Mouse (Mus musculus) left cerebral cortex, postnatal 14 days (tissue): ENCODE measurements around the gene Gm14399. TPM values are rescaled to one million over a fixed set of nuclear protein-coding genes. Genes with fewer than 3 reads are reported as not detected.
"Not testable (repeated sequence)": the region's sequence is repeated elsewhere in the genome, so short reads cannot be mapped to it uniquely, and the experiment has no call there.

Experiments
- DNase-seq, 2 experiments: peaks; one replicate each; pipeline ENCODE4 v3.0.0; 2021 to 2022; ENCODE audit warnings: low spot score in 2 of 2, mixed read lengths in 1 of 2
- intact Hi-C: fragments of 180-260 bp; cut with DNase I; formaldehyde crosslinking; loops from one replicate; pipeline ENCODE4 v1.15.1; 2025
- long read RNA-seq, 2 experiments: library from polyadenylated mRNA; stranded (forward); transcript quantifications; one replicate each; pipeline ENCODE4 v2.0.0; 2021
- total RNA-seq, 2 experiments: library from RNA; stranded (reverse); gene quantifications; 2 replicates each; pipeline ENCODE4 v1.2.3; 2021

The Gm14399 gene
- total RNA-seq, result 10 to 100 TPM; 13.3 to 14.1 TPM
- long read RNA-seq, experiment 1, partial matches to known transcripts, result 0 of 6 reads
- long read RNA-seq, experiment 1, other reads (novel, unspliced or antisense), result 4 of 6 reads
- long read RNA-seq, experiment 2, partial matches to known transcripts, result 2 of 7 reads
- long read RNA-seq, experiment 2, other reads (novel, unspliced or antisense), result 5 of 7 reads

- DNase-seq, intact Hi-C loops: not testable (repeated sequence)
Measured at GRCm38 (mm10) chr2:175141993-175142295, at the start of gene Gm14399. TSS of gene Gm14399 (minus strand) at chr2:175142012.

- DNase-seq, intact Hi-C loops: not testable (repeated sequence)
Measured at GRCm38 (mm10) chr2:175179008-175179407, 37.2 kb upstream of the Gm14399 start.

DNA sequence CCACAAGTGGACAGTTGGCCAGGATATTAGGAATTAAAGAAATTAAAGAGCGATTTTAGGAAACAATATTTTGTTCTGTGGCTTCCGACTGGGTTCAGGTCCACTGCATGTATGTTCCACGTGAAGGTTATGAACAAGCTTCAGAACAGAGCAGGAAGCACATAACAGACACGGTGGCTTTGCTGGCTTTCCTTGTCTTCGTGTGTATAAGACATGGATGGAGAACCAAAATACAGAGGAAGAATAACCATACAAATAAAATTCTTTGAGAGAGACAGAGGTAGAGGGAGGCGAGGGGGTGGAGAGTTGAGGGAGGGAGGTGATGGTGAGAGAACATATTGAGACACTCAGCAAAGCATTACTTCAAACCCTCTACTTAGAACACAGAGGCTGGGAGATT lies 34.5 kb upstream of the Gm14399 start:
- intact Hi-C loops, result no loop called here
- no peak for DNase-seq

GRCm38 (mm10) chr2:175175401-175176180 lies 33.8 kb upstream of the Gm14399 start, which contains the start of gene Gm14443:
TSS of gene Gm14443 (minus strand) at chr2:175175871.
- DNase-seq, result not testable (repeated sequence)

GRCm38 (mm10) chr2:175174058-175174457 lies 32.2 kb upstream of the Gm14399 start:
- intact Hi-C loops, DNase-seq: not testable (repeated sequence)

More at GRCm38 (mm10) chr2:175175401-175176180, 33.8 kb upstream of the Gm14399 start, which contains the start of gene Gm14443:
- intact Hi-C loops, result not testable (repeated sequence)

DNA sequence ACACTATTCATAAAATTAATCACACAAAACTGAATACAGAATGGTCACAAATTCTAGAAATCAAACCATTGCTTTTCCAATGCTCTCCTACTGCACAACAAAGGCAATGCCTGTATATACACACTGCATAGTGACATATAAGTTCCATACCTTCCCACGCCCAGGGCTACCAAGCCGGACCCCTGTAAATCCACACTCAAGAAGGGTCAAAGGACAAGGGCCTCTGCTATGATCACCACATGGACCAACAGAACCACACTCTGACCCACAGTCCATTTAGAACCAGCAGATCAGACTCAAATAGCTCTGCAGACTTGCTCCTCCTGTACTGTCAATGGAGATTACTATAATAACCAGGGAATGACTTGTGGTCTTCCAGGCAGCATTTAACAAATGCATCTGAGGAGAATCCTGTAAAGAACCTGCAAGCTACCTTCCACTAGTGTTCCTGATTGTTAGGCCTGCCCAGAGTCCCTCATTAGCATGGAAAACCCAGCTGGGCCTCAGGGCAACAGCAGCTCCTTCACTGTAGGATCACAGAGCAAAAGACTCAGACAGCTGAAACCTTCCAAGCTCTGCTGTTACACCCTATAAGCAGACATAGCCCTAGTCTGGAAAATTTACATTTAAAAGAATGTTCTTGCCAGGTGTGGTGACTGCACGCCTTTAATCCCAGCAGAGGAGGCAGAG lies 31.2 kb upstream of the Gm14399 start:
- intact Hi-C loops, DNase-seq: not testable (repeated sequence)

DNA sequence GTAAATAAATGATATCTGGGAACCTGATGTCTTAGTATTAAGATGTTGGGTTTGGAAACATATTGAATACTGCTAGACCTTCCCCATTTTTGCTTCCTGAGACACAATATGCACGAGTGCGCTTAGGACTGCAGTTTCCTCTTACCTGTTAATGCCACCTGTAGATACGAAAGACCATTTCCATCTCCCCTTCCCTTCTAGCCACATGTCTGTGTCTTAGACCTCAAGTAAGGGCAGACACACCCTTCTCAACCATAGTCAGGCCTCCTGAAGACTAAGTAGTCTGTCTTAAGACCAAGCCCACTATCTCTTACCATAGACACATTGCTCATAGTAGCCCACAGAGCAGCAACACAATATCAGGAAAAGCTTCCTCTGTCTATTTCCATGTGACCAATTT lies 30.3 kb upstream of the Gm14399 start:
- intact Hi-C loops, result no loop called here

DNA sequence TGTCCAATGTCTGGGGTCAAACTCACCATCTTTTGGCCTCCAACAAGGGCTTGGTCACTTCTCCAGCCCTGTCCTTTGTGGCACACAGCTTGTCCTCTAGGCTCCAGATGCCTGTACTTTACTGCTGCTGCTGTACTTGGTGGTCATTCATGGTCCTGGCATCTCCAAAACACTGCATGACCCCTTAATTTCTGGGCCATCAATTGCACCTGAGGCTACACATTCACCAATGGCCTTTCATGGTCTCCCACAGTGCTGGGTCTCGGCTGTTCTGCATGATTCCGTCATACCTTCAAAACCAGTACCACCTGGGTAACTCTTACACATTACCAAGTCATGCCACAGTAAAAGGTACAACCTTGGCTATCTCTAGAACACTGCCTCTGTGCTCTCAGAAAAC lies 25.1 kb upstream of the Gm14399 start:
- DNase-seq, intact Hi-C loops: not testable (repeated sequence)

More for the DNA sequence above, 30.3 kb upstream of the Gm14399 start:
- DNase-seq, result no peak

GRCm38 (mm10) chr2:175165110-175165509 lies 23.3 kb upstream of the Gm14399 start:
- DNase-seq, intact Hi-C loops: not testable (repeated sequence)

- intact Hi-C loops, DNase-seq: not testable (repeated sequence)
Measured at GRCm38 (mm10) chr2:175161438-175161837, 19.6 kb upstream of the Gm14399 start.

GRCm38 (mm10) chr2:175158642-175159041 lies 16.8 kb upstream of the Gm14399 start:
- intact Hi-C loops, result no loop called here
- DNase-seq, result no peak

DNA sequence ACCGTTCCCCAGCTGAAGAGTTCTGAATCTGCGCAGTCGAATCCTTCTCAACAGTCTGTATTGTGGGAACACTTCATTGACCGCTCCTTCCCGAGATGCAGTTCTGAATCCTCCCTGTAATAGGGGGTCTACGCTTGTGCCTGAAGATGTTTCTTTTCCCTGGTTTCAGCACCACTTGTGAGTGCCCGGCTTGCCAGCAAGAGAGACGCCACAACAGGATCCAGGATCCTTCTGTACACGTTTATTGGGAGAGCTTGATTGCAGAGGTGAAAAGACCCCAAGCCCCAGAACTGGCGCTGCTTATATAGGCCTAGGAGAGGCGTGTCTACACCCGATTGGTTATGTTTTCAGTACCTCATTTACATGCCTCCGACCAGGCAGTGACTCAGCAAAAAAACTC lies 14.9 kb upstream of the Gm14399 start:
- DNase-seq, result no peak
- intact Hi-C loops, result no loop called here

- DNase-seq, result peak in 1 of 2 experiments; percentile 8
- intact Hi-C loops, result not testable (repeated sequence)
Measured at GRCm38 (mm10) chr2:175141118-175141992, 457 bp downstream of the Gm14399 start.

GRCm38 (mm10) chr2:175140624-175141023 lies 1.2 kb downstream of the Gm14399 start:
- intact Hi-C loops, DNase-seq: not testable (repeated sequence)

Other genes starting within 250 kb of the Gm14399 start
- 1 to 10 TPM; 1.3 to 1.5 TPM for gene Gm14444, start 131.8 kb downstream of the Gm14399 start, total RNA-seq
- 1 to 10 TPM in 1 of 2 experiments, under 1 TPM in 1; 0.68 to 1.2 TPM for gene Gm14393, start 74.2 kb downstream of the Gm14399 start, total RNA-seq
- gene Gm14443, start 33.9 kb upstream of the Gm14399 start, total RNA-seq, result 1 to 10 TPM; 3.1 to 3.9 TPM
- 10 to 100 TPM; 77.3 to 78.5 TPM for gene Gm14391, start 64.9 kb upstream of the Gm14399 start, total RNA-seq
- gene Gm14440, start 133.1 kb upstream of the Gm14399 start, total RNA-seq, result 1 to 10 TPM in 1 of 2 experiments, not detected in 1; 7.4 TPM
- gene Gm4631, start 196.2 kb upstream of the Gm14399 start, total RNA-seq, result 10 to 100 TPM; 41.6 to 42.1 TPM
- 1 to 10 TPM; 4.8 to 5.4 TPM for gene Zfp968, start 230.4 kb upstream of the Gm14399 start, total RNA-seq